Mouse (Mus musculus): ENCODE results near the gene Nrp2. TPM values are rescaled to one million over a fixed set of nuclear protein-coding genes. Genes with fewer than 3 reads are reported as not detected.

Gene Nrp2
- polyA plus RNA-seq, 1 experiment from 2014 or later, result 23.4 TPM

DNA sequence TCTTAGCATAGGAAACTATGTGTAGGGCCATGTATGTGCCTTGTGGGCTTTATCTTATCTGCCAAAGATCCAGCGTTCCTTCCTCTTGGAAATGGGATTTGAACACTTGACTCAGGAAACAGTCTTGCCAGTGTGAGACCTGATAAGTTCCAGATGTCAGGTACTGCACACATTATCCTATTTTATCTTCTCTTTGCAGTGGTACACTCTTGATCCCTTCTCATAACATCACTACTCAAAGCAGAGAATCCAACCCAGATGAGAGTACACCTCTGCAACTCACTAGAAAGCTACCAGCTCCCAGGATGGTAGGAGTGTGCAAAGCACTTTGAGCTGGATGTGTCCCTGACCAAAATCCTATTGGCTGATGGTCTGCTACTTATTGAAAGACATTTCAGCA lies 100.5 kb downstream of the Nrp2 start:
- Histone ChIP-seq H3K4me3 (ENCODE audit: low read depth, low read length) (no peak overlapping the region), H3K4me2 (ENCODE audit: low read length) (no peak overlapping the region), H3K4me1 (ENCODE audit: control insufficient read depth, insufficient read depth, low read length) (no peaks in the 10 kb centered on the region), H3K9ac (ENCODE audit: low read depth, low read length) (no peak overlapping the region), H3K27ac (ENCODE audit: low read length) (no peak overlapping the region), H3K36me3 (ENCODE audit: control insufficient read depth, insufficient read depth, low read length) (no peaks in the 10 kb centered on the region), H3K9me3 (replicated peaks; ENCODE audit: control insufficient read depth, low read length, poor library complexity, severe bottlenecking) (no peaks in the 10 kb centered on the region), H3K27me3 (ENCODE audit: control insufficient read depth, insufficient read depth, low read depth, low read length) (no peaks in the 10 kb centered on the region)
- ATAC-seq, result no peak
- WGBS, result 92% methylated on average over 1 of the region's 1 CpGs

DNA sequence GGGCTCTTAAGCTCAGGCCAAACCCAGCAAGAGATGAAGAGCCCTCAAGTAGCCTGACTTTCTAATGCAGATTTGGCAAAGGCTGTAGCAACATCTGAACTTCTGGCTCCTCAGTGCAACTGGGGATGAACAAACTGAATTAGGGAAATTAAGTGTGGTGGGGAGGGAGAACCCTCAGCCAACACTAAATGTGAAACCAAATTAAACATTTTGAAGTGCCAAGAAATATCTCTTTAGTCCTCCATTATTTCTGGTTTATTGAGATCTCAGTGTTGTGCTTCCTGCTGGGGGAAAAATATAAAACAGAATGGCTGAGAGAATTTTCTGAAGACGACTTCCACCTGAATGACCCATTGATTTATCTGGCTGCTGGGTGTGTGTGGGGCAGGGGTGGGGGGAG lies 102.9 kb downstream of the Nrp2 start:
- WGBS, result 22% methylated on average over 1 of the region's 1 CpGs
- no peak overlapping the region for H3K27ac ChIP-seq (ENCODE audit: low read length)
- H3K9ac ChIP-seq (ENCODE audit: low read depth, low read length), result no peak overlapping the region
- H3K4me1 ChIP-seq (ENCODE audit: control insufficient read depth, insufficient read depth, low read length), result no peaks in the 10 kb centered on the region
- H3K27me3 ChIP-seq (ENCODE audit: control insufficient read depth, insufficient read depth, low read depth, low read length), result no peaks in the 10 kb centered on the region
- no peak for ATAC-seq
- H3K9me3 ChIP-seq (replicated peaks; ENCODE audit: control insufficient read depth, low read length, poor library complexity, severe bottlenecking), result no peaks in the 10 kb centered on the region
- H3K36me3 ChIP-seq (ENCODE audit: control insufficient read depth, insufficient read depth, low read length), result no peaks in the 10 kb centered on the region
- H3K4me3 ChIP-seq (ENCODE audit: low read depth, low read length), result no peak overlapping the region
- no peak overlapping the region for H3K4me2 ChIP-seq (ENCODE audit: low read length)

DNA sequence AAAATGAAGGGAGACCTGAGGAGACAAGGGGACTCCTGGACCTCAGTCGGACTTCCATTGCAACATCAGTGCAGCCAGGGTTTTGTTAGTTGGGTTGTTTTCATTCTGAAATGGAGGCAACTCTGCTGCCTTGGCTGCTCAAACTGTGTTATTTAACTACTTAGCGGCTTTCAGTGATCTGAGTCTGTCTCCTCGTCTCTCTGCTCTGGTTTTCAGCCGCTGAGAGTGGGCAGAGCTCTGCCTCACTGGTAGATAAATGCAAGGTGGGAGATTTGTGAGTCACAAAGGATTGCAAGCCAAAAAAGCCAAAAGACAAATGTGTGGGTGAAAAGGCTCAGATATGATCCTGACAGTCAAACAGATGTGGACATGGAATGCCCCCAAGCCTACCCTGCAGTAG lies 105.3 kb downstream of the Nrp2 start:
- no peak overlapping the region for H3K4me3 ChIP-seq (ENCODE audit: low read depth, low read length)
- H3K27me3 ChIP-seq (ENCODE audit: control insufficient read depth, insufficient read depth, low read depth, low read length), result no peaks in the 10 kb centered on the region
- ATAC-seq, result no peak
- no peaks in the 10 kb centered on the region for H3K4me1 ChIP-seq (ENCODE audit: control insufficient read depth, insufficient read depth, low read length)
- 91% methylated on average over 4 of the region's 4 CpGs for WGBS
- H3K9ac ChIP-seq (ENCODE audit: low read depth, low read length), result no peak overlapping the region
- H3K4me2 ChIP-seq (ENCODE audit: low read length), result no peak overlapping the region
- no peaks in the 10 kb centered on the region for H3K36me3 ChIP-seq (ENCODE audit: control insufficient read depth, insufficient read depth, low read length)
- H3K9me3 ChIP-seq (replicated peaks; ENCODE audit: control insufficient read depth, low read length, poor library complexity, severe bottlenecking), result no peaks in the 10 kb centered on the region
- H3K27ac ChIP-seq (ENCODE audit: low read length), result no peak overlapping the region

- no peaks in the 10 kb centered on the region for H3K9me3 ChIP-seq (replicated peaks; ENCODE audit: control insufficient read depth, low read length, poor library complexity, severe bottlenecking)
- H3K4me1 ChIP-seq (ENCODE audit: control insufficient read depth, insufficient read depth, low read length), result no peaks in the 10 kb centered on the region
- H3K4me3 ChIP-seq (ENCODE audit: low read depth, low read length), result no peak overlapping the region
- ATAC-seq, result no peak
- H3K27me3 ChIP-seq (ENCODE audit: control insufficient read depth, insufficient read depth, low read depth, low read length), result no peaks in the 10 kb centered on the region
- no peak overlapping the region for H3K4me2 ChIP-seq (ENCODE audit: low read length)
- no peak overlapping the region for H3K9ac ChIP-seq (ENCODE audit: low read depth, low read length)
- 89% methylated on average over 8 of the region's 8 CpGs for WGBS
- H3K27ac ChIP-seq (ENCODE audit: low read length), result no peak overlapping the region
- no peaks in the 10 kb centered on the region for H3K36me3 ChIP-seq (ENCODE audit: control insufficient read depth, insufficient read depth, low read length)
These were observed 106.6 kb downstream of the Nrp2 start for GRCm38 (mm10) chr1:62809601-62810228.

- WGBS, result 89% methylated on average over 7 of the region's 7 CpGs
- no peak for ATAC-seq
- H3K4me3 ChIP-seq (ENCODE audit: low read depth, low read length), result no peak overlapping the region
- no peaks in the 10 kb centered on the region for H3K9me3 ChIP-seq (replicated peaks; ENCODE audit: control insufficient read depth, low read length, poor library complexity, severe bottlenecking)
- no peaks in the 10 kb centered on the region for H3K27me3 ChIP-seq (ENCODE audit: control insufficient read depth, insufficient read depth, low read depth, low read length)
- H3K36me3 ChIP-seq (ENCODE audit: control insufficient read depth, insufficient read depth, low read length), result no peaks in the 10 kb centered on the region
- H3K4me2 ChIP-seq (ENCODE audit: low read length), result no peak overlapping the region
- H3K9ac ChIP-seq (ENCODE audit: low read depth, low read length), result no peak overlapping the region
- H3K27ac ChIP-seq (ENCODE audit: low read length), result no peak overlapping the region
- H3K4me1 ChIP-seq (ENCODE audit: control insufficient read depth, insufficient read depth, low read length), result no peaks in the 10 kb centered on the region
These were observed 108.1 kb downstream of the Nrp2 start for GRCm38 (mm10) chr1:62811141-62811540.

GRCm38 (mm10) chr1:62812701-62813684 lies 109.9 kb downstream of the Nrp2 start:
- WGBS, result 65% methylated on average over 10 of the region's 10 CpGs
- H3K27me3 ChIP-seq (ENCODE audit: control insufficient read depth, insufficient read depth, low read depth, low read length), result no peaks in the 10 kb centered on the region
- no peak for ATAC-seq
- no peaks in the 10 kb centered on the region for H3K4me1 ChIP-seq (ENCODE audit: control insufficient read depth, insufficient read depth, low read length)
- H3K4me2 ChIP-seq (ENCODE audit: low read length), result no peak overlapping the region
- H3K9me3 ChIP-seq (replicated peaks; ENCODE audit: control insufficient read depth, low read length, poor library complexity, severe bottlenecking), result no peaks in the 10 kb centered on the region
- H3K36me3 ChIP-seq (ENCODE audit: control insufficient read depth, insufficient read depth, low read length), result no peaks in the 10 kb centered on the region
- H3K4me3 ChIP-seq (ENCODE audit: low read depth, low read length), result no peak overlapping the region
- H3K9ac ChIP-seq (ENCODE audit: low read depth, low read length), result no peak overlapping the region
- H3K27ac ChIP-seq (ENCODE audit: low read length), result no peak overlapping the region

DNA sequence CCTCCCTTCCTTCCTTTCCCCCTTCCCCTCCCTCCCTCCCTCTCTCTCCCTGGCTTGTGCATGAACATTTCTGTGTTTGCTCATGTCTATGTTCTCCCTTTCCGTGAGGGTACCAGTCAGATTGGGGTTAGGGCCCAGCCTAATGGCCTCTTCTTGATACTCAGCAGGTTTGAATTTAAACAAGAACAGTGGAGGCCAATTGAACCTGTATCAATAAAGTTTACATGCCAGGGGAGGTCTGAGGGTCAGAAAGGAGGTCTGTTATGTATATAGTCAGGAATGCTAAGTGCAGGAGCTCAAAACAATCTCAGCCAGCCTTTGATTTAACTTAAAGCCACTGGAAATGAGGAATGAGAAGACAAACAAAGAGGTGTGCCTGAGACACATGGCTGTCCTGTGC lies 110.9 kb downstream of the Nrp2 start:
- H3K4me3 ChIP-seq (ENCODE audit: low read depth, low read length), result no peak overlapping the region
- H3K27ac ChIP-seq (ENCODE audit: low read length), result no peak overlapping the region
- H3K9me3 ChIP-seq (replicated peaks; ENCODE audit: control insufficient read depth, low read length, poor library complexity, severe bottlenecking), result no peaks in the 10 kb centered on the region
- ATAC-seq, result no peak
- H3K9ac ChIP-seq (ENCODE audit: low read depth, low read length), result no peak overlapping the region
- no peaks in the 10 kb centered on the region for H3K4me1 ChIP-seq (ENCODE audit: control insufficient read depth, insufficient read depth, low read length)
- H3K27me3 ChIP-seq (ENCODE audit: control insufficient read depth, insufficient read depth, low read depth, low read length), result no peaks in the 10 kb centered on the region
- 75% methylated on average over 1 of the region's 1 CpGs for WGBS
- no peak overlapping the region for H3K4me2 ChIP-seq (ENCODE audit: low read length)
- no peaks in the 10 kb centered on the region for H3K36me3 ChIP-seq (ENCODE audit: control insufficient read depth, insufficient read depth, low read length)

DNA sequence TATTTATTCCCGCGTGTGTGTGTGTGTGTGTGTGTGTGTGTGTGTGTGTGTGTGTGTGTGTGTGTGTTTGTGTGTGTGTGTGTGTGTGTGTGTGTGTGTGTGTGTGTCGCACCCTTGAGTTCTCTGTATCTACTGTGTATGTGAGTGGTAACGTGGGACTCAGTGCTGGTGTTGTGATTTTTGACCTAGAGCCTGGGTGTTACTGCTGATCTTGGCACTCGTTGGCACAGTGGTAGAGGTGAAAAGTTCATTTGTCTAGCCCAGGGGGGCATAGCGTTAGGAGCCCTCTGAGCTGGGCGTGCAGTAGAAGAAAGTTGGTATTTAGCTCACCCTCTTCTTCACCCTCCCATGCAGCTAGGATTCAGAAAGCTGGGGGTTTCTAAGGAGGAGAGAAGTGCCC lies 114.5 kb downstream of the Nrp2 start:
- ATAC-seq, result no peak
- H3K9ac ChIP-seq (ENCODE audit: low read depth, low read length), result no peak overlapping the region
- H3K27ac ChIP-seq (ENCODE audit: low read length), result no peak overlapping the region
- no peaks in the 10 kb centered on the region for H3K27me3 ChIP-seq (ENCODE audit: control insufficient read depth, insufficient read depth, low read depth, low read length)
- H3K4me3 ChIP-seq (ENCODE audit: low read depth, low read length), result no peak overlapping the region
- 83% methylated on average over 6 of the region's 7 CpGs for WGBS
- no peaks in the 10 kb centered on the region for H3K4me1 ChIP-seq (ENCODE audit: control insufficient read depth, insufficient read depth, low read length)
- H3K4me2 ChIP-seq (ENCODE audit: low read length), result no peak overlapping the region
- H3K9me3 ChIP-seq (replicated peaks; ENCODE audit: control insufficient read depth, low read length, poor library complexity, severe bottlenecking), result no peaks in the 10 kb centered on the region
- H3K36me3 ChIP-seq (ENCODE audit: control insufficient read depth, insufficient read depth, low read length), result no peaks in the 10 kb centered on the region

GRCm38 (mm10) chr1:62820170-62820569 lies 117.1 kb downstream of the Nrp2 start:
- Histone ChIP-seq H3K4me2 (ENCODE audit: low read length) (no peak overlapping the region), H3K27ac (ENCODE audit: low read length) (no peak overlapping the region), H3K36me3 (ENCODE audit: control insufficient read depth, insufficient read depth, low read length) (no peaks in the 10 kb centered on the region), H3K27me3 (ENCODE audit: control insufficient read depth, insufficient read depth, low read depth, low read length) (no peaks in the 10 kb centered on the region), H3K4me1 (ENCODE audit: control insufficient read depth, insufficient read depth, low read length) (no peaks in the 10 kb centered on the region), H3K4me3 (ENCODE audit: low read depth, low read length) (no peak overlapping the region), H3K9ac (ENCODE audit: low read depth, low read length) (no peak overlapping the region), H3K9me3 (replicated peaks; ENCODE audit: control insufficient read depth, low read length, poor library complexity, severe bottlenecking) (no peaks in the 10 kb centered on the region)
- ATAC-seq, result no peak
- WGBS, result 78% methylated on average over 3 of the region's 3 CpGs

Data from midbrain, embryonic 16.5 days (tissue).